Mouse (Mus musculus) brain, embryonic 14.5 days (tissue): ENCODE measurements around the gene Kcnab3.

Source experiments
- CTCF ChIP-seq: fragments of 200-500 bp; IDR thresholded peaks from 2 replicates; pipeline ENCODE4 v1.5.1; 2012; ENCODE audit warnings: inconsistent platforms, mild to moderate bottlenecking, moderate library complexity, borderline replicate concordance; ENCODE audit not compliant: insufficient read depth, insufficient read length; ENCODE audit errors: extremely low read depth
- POLR2A ChIP-seq: fragments of 200-500 bp; IDR thresholded peaks from 2 replicates; pipeline ENCODE4 v1.6.1; 2012; ENCODE audit warnings: mild to moderate bottlenecking, inconsistent platforms, borderline replicate concordance; ENCODE audit not compliant: poor library complexity, insufficient read depth, insufficient read length, severe bottlenecking; ENCODE audit errors: extremely low read depth

- TF ChIP-seq CTCF (no peak), POLR2A (no peak)
These were observed 36.4 kb downstream of the Kcnab3 start for GRCm38 (mm10) chr11:69362479-69362878.
